Mouse (Mus musculus): ENCODE results near the gene Gm3594. TPM values are rescaled to one million over a fixed set of nuclear protein-coding genes. Genes with fewer than 3 reads are reported as not detected.

Gene Gm3594
- polyA plus RNA-seq, 1 experiment from 2014 or later = not detected

Other genes with a start within 250 kb of the Gm3594 start
- not detected in 2 replicates for gene Gm21560, start 225.3 kb downstream of the Gm3594 start, polyA plus RNA-seq (2015; fragmentation: Nextera tagmentation; extraction: Ambion mirVana)
- gene Gm3411, start 157.4 kb downstream of the Gm3594 start, polyA plus RNA-seq (2015; fragmentation: Nextera tagmentation; extraction: Ambion mirVana) = 2.6 and 2.7 TPM in 2 replicates
- gene Gm21103, start 139.8 kb downstream of the Gm3594 start, polyA plus RNA-seq (2015; fragmentation: Nextera tagmentation; extraction: Ambion mirVana) = 0.21 and 0.22 TPM in 2 replicates
- gene Gm3618, start 100.9 kb downstream of the Gm3594 start, polyA plus RNA-seq (2015; fragmentation: Nextera tagmentation; extraction: Ambion mirVana) = not detected in 2 replicates
- not detected in 2 replicates for gene Gm16440, start 54.3 kb downstream of the Gm3594 start, polyA plus RNA-seq (2015; fragmentation: Nextera tagmentation; extraction: Ambion mirVana)
- gene Gm3591, start 32.1 kb downstream of the Gm3594 start, polyA plus RNA-seq (2015; fragmentation: Nextera tagmentation; extraction: Ambion mirVana) = 2.2 and 2.3 TPM in 2 replicates
- 0.15 TPM in 1 of 2 replicates, not detected in the other for gene Gm8356, start 92.7 kb upstream of the Gm3594 start, polyA plus RNA-seq (2015; fragmentation: Nextera tagmentation; extraction: Ambion mirVana)
- 0.32 and 0.59 TPM in 2 replicates for gene Gm3629, start 146.0 kb upstream of the Gm3594 start, polyA plus RNA-seq (2015; fragmentation: Nextera tagmentation; extraction: Ambion mirVana)
- not detected in 2 replicates for gene Gm3460, start 177.8 kb upstream of the Gm3594 start, polyA plus RNA-seq (2015; fragmentation: Nextera tagmentation; extraction: Ambion mirVana)
- not detected in 2 replicates for gene Gm10251, start 239.6 kb upstream of the Gm3594 start, polyA plus RNA-seq (2015; fragmentation: Nextera tagmentation; extraction: Ambion mirVana)